Mouse (Mus musculus) ES-Bruce4 (cell line): ENCODE measurements around the gene Fancc.

ENCODE experiments used
- CTCF ChIP-seq: IDR thresholded peaks from one replicate; pipeline ENCODE4 v1.8.1; 2011; ENCODE audit warnings: low read depth, low read length
- EP300 ChIP-seq: IDR thresholded peaks from 2 replicates; pipeline ENCODE4 v1.6.1; 2011; ENCODE audit warnings: low read depth, low read length; ENCODE audit not compliant: insufficient read depth

GRCm38 (mm10) chr13:63514931-63515360 lies 17.9 kb upstream of the Fancc start:
- no peak for TF ChIP-seq EP300
- TF ChIP-seq CTCF: no peak
